Mouse (Mus musculus): Measurements from ENCODE around the gene Fhit.

GRCm38 (mm10) chr14:10436193-10436592, 725.6 kb downstream of the Fhit start:
- no peak for TF ChIP-seq CTCF (IDR thresholded peaks at IDR 0.05; ENCODE audit: borderline replicate concordance, extremely low read depth, insufficient read depth, insufficient read length)
- no peak for TF ChIP-seq POLR2A (IDR thresholded peaks at IDR 0.05; ENCODE audit: borderline replicate concordance, extremely low read depth, insufficient read depth, insufficient read length, poor library complexity, severe bottlenecking)
